In the genomic region with DNA sequence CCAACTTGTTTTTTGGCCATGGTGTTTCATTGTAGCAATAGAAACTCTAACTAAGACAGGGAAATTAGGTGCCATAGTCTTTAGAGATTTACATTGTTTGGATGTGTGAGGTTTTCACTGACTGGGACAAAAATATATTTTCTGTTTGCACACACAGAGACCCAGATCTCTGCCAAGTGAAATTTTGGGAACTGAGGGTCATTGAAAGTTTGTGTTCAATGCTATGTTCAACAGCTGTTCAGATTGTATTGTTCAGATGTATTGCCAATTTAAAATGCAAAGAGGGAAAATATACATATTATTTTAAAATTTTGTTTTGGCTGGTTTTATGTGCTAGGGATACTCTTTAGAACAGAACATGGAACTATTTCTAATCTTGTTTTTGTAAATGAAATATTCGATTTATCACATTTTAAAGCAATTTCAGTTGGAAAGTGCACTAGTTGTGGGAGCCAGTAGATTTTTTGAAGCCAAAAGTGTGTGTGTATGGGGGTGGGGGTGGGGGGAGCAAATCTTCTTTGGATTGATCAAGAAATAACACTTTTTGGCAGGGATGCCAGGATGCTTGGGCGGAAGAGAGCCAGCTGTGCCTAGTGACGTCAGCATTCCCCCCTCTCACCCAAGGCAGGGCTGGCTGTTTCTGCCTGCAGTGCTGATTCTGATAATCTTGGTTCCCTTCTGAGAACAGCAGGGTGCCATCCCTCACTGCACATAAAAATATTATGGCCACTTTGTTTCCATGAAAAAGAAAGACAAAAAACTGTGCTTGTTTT, we compare ENCODE assay signal across 11 mouse cellular contexts. TPM values are rescaled to one million over a fixed set of nuclear protein-coding genes. Genes with fewer than 3 reads are reported as not detected.
DNase-seq lines count a peak whose midpoint lies in the region; ATAC-seq lines count a peak whose summit lies in the region.
"Had no signal": no experiment of that assay in that cellular context is flagged by ENCODE, and none has a peak within 500 bp of the region (broad histone marks: within the 10 kb centered on the region; RNA-seq: fewer than 3 reads in every experiment).

No protein-coding gene starts in this region.

- no peaks in the 10 kb centered on the region for H3K36me3 ChIP-seq in lung, embryonic 16.5 days (ENCODE audit: control insufficient read depth, insufficient read depth, low read length)

- peak; percentile 17 to 23 for DNase-seq in heart, adult 18-20 months
- no peak for DNase-seq in heart, postnatal 25 days (ENCODE audit: low spot score)
- peak; percentile 18 for DNase-seq in ovary, postnatal 36 days (ENCODE audit: low spot score)
- DNase-seq in ovary, postnatal 14 days (ENCODE audit: low spot score) = no peak
- DNase-seq in adrenal gland, postnatal 10 days = no peak
- no peak for DNase-seq in thymus, postnatal 25 days
- DNase-seq: thymus, postnatal 14 days had no signal

- no peak overlapping the region for H3K4me3 ChIP-seq in lung, embryonic 16.5 days (ENCODE audit: low read length)
- H3K4me3 ChIP-seq: myocyte had no signal

- H3K4me1 ChIP-seq in lung, embryonic 16.5 days (replicated peaks; ENCODE audit: control insufficient read depth, insufficient read depth, low read length) = 0 out of 2 replicates have a peak, but pooled peaks cover 2% of the 10 kb centered on the region

- no peaks in the 10 kb centered on the region for H3K9me3 ChIP-seq in lung, embryonic 16.5 days (ENCODE audit: control insufficient read depth, low read length)

- H3K9ac ChIP-seq in lung, embryonic 16.5 days (ENCODE audit: low read length) = no peak overlapping the region

- peak; percentile 93 for ATAC-seq in lung, embryonic 16.5 days (ENCODE audit: low read depth)
- ATAC-seq: activated CD4-positive, CD25-positive, alpha-beta regulatory T cell, adult 4 months had no signal

- H3K27ac ChIP-seq in lung, embryonic 16.5 days (ENCODE audit: low read length) = no peak overlapping the region

- intact Hi-C loops in heart, postnatal 25 days (cut with DNase I) = no loop called here

- H3K27me3 ChIP-seq in lung, embryonic 16.5 days (ENCODE audit: control insufficient read depth, insufficient read depth, low read depth, low read length) = no peaks in the 10 kb centered on the region

- no peak overlapping the region for H3K4me2 ChIP-seq in lung, embryonic 16.5 days (ENCODE audit: low read depth, low read length)
- H3K4me2 ChIP-seq: liver, embryonic 11.5 days had no signal

- 55% methylated on average over 3 of the region's 3 CpGs for WGBS in lung, embryonic 16.5 days

RNA-seq across cellular contexts. Expression of a gene that starts 28.6 kb away (rescaled TPM):
- total RNA-seq in heart, adult 18-20 months (2021) = 10 to 100 TPM; 26.4 to 29.1 TPM
- 10 to 100 TPM; 21.5 to 23.1 TPM for total RNA-seq in heart, postnatal 25 days (2021)
- 3.7 and 6.8 TPM in 2 replicates for polyA plus RNA-seq in lung, embryonic 16.5 days (2015; fragmentation: Nextera tagmentation; extraction: Ambion mirVana)
- 100 to 1,000 TPM; 131 to 173 TPM for total RNA-seq in adrenal gland, postnatal 10 days (2021)

Comparison
In these comparisons a context has a peak if more than half of its experiments do, and no peak if none do; other contexts are left out.
1. DNase-seq: peak in heart, adult 18-20 months (2 of 2) and ovary, postnatal 36 days (single experiment); none in heart, postnatal 25 days (single experiment), ovary, postnatal 14 days (single experiment), adrenal gland, postnatal 10 days (single experiment) and thymus, postnatal 25 days (single experiment).
2. RNA of a gene that starts 28.6 kb away (total RNA-seq): 131 to 173 TPM in adrenal gland, postnatal 10 days; 26.4 to 29.1 TPM in heart, adult 18-20 months and 21.5 to 23.1 TPM in heart, postnatal 25 days; every median in the first group is over 4 times any median in the second.